Mouse (Mus musculus): Measurements from ENCODE around the gene Cbx4.

Cbx4 gene

DNA sequence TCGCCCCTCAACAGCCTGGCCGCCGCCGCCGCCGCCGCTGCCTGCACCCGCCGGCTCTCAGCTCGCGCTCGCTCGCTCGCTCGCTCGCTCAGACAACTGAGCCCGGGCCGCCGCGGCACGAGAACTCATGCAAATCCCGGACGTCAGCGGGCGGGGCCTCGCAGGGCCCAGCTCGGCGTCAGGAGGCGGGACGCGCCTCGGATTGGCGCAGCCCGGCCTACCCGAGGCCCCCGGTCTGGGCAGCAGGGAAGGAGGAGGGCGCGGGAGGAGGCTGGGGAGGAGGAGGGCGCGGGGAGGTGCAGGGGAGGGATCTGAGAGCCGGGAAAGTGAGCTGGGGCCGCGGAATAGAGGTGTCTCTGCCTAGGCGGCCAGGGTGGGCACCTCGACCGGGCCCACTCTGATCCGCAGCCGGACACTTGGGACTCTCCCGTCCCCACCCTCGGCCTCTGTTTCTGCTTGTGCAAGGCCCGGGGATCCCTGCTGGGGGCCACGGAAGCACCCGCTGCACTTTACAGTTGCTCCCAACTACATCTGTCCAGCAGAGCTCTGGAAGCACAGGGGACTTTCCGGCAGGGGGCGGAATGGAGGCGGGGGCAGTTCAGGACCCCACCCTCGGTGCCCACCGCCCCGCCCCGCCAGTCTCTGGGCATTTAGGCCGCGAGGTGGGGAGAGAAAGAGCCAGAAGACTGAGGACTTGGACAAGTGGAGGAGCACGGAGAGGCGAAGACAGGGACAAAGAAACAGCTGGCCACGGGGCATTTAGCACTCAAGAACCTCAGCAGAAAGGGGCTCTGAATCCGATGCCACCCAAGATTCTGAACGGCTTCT lies at the start of gene Cbx4:
Gene Cbx4 (minus strand): TSS at position 78 of the 828 bp plus-strand sequence.
- peak; percentile 90 for DNase-seq (ENCODE audit: low read depth, low spot score)

DNA sequence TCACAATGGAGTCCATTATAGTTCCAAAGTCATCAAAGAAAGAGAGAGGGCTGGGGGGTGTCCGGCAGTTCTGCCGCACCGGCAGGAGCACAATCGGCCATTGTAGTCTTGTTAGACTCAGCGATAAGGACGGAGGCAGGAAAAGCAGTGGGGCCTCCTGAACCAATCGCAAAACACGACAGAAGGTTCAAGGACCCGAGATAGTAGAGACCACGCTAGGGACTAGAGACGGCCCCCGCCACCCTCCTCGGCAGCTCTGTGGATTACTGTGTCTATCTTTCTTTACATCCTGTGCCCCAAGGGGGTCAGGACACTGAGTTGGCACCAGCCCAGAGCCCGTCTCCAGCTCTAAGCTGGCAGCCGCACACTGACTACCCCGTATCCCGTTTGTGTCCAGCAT lies 48.6 kb upstream of the Cbx4 start:
- DNase-seq (ENCODE audit: low read depth, low spot score): no peak

GRCm38 (mm10) chr11:119133437-119134221 lies 47.6 kb upstream of the Cbx4 start:
- no peak for DNase-seq (ENCODE audit: low read depth, low spot score)

- no peak for DNase-seq (ENCODE audit: low read depth, low spot score)
These were observed 46.4 kb upstream of the Cbx4 start for GRCm38 (mm10) chr11:119132198-119133035.

GRCm38 (mm10) chr11:119130081-119130765 lies 44.2 kb upstream of the Cbx4 start:
- DNase-seq (ENCODE audit: low read depth, low spot score): no peak

GRCm38 (mm10) chr11:119129281-119130058 lies 43.4 kb upstream of the Cbx4 start:
- no peak for DNase-seq (ENCODE audit: low read depth, low spot score)

GRCm38 (mm10) chr11:119128668-119129280 lies 42.8 kb upstream of the Cbx4 start:
- DNase-seq (ENCODE audit: low read depth, low spot score): no peak

DNA sequence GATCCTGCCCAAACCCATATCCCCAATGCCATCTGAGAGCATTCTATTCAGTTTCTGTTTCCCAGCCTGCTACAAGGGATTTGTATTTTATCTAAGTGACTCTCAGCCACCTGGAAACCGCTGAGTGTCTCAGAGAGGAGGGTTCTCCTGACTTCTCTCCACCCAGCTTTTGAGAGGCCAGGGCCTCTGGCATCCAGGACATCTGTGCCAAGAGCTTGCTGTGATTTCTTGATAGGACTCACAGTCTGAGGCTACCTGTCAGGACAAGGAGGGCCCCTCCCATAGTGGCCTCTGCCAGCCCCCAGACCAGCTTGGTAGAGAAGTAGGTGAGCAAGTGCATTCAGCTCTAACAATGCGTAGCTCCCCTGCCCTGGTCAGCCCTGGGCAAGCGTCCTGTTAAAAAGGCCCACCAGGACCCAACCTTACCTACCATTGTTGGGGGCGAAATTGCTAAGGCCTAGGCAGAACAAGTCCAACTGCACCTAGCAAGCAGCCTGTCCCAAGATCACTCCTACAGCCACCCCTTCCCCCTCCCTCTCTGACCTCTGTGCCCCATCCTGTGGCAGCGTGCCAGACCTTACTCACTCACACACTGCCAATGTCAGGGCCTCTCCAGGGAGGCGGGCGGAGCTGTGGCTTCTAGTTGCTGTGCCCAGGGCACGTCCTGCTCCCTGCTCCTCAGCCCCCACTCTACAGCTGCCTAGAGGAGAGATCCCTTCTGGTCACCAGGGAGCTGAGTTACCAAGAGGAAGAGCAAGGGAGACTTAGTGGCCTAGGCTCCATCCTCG lies 41.9 kb upstream of the Cbx4 start:
- DNase-seq (ENCODE audit: low read depth, low spot score): no peak

DNA sequence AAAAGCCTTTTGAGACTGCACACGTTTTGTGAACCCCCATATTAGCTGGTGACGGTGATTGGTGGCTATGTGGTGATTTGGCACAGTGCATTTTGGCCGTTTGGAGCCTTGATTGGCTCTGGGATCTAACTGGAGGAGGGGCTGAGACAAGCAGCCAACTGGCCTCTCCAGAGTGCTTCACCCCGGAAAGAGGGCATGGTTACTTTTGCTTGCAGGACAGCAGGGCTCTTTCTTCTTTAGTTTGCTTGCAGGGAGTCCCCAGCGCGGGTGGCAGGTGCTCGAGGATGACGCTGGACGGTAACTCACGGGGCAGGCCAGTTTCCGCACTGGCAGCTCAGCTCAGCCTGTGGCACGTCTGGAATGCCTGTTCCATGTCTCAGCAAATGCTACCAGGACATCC lies 41.1 kb upstream of the Cbx4 start:
- DNase-seq (ENCODE audit: low read depth, low spot score): no peak

- DNase-seq (ENCODE audit: low read depth, low spot score): no peak
These were observed 40.2 kb upstream of the Cbx4 start for GRCm38 (mm10) chr11:119125929-119126861.

- DNase-seq (ENCODE audit: low read depth, low spot score): no peak
These were observed 38.5 kb upstream of the Cbx4 start for GRCm38 (mm10) chr11:119124536-119124935.

DNA sequence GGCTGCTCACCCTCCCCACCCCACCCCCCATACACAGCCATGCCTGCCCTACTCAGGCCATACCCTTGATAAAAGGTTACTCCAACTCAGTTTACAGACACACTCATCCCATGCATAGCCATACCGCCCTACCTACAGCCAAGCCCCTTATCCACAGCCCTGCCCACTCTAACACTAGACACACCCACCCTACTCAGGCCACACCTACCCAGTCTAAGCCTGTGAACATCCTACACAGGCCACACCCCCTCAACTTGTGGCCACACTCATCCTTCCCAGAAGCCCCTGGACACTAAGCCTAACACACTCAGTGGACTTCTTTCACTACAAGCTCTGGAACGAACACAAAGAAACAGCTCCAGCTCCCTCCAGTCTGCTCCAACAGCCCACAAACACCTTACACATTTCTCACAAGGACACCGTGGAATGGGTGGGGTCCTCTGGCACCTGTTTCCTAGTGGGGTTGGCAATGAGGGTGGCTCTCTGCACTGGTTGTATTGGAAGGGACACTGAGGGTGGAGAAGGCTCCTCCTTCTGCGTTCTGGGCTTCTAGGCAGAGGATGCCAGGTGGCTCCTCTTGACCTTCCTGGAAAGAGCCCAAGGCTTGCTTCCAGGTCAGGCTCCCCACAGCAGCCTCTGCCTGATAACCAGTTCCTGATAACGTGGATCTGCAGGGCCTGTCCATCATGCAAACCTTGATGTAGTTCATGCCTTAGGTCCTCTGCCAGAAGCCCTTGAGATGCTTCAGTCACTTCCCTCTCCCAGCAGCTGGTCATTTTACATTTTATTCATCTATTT lies 37.7 kb upstream of the Cbx4 start:
- DNase-seq (ENCODE audit: low read depth, low spot score): no peak

- no peak for DNase-seq (ENCODE audit: low read depth, low spot score)
These were observed 36.4 kb upstream of the Cbx4 start for GRCm38 (mm10) chr11:119122396-119122795.

DNA sequence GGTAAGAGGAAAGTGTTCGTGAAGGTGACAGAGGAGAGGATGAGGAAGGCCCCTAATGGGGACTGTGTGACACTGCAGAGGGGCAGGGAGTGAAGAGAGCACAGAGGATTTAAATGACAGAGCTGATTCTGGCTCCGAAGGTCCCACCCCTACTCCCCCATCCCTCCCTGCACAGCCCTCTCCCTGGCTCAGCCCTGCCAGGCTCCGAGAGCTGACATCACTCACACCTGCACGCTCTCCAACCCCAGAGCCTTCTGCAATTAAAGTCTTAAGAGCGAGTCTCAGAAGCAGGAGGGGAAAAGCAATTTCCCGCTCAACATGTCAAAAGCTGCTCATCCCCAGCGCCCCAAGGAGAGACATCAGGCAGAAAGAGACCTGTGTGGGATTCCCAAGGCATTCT lies 32.9 kb upstream of the Cbx4 start:
- no peak for DNase-seq (ENCODE audit: low read depth, low spot score)

DNA sequence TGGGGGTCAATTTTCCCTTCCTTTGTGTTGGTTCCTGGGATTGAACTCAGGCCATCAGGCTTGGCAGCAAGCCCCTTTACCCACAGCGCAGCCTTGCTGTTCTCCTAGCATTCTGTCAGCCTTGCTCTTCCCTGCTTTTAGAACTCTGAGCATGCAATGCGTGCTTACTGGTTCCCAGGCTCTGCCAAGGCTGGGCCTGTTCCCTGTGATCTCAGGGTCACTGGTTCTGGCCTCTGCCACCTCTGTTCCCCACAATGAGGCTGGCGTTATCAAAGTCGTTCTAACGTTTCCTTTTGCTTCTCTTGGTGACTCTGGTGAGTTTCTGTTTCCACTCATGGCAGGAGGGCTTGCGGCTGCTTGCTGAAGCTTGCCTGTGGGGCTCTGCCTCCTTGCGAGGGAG lies 31.9 kb upstream of the Cbx4 start:
- DNase-seq (ENCODE audit: low read depth, low spot score): no peak

DNA sequence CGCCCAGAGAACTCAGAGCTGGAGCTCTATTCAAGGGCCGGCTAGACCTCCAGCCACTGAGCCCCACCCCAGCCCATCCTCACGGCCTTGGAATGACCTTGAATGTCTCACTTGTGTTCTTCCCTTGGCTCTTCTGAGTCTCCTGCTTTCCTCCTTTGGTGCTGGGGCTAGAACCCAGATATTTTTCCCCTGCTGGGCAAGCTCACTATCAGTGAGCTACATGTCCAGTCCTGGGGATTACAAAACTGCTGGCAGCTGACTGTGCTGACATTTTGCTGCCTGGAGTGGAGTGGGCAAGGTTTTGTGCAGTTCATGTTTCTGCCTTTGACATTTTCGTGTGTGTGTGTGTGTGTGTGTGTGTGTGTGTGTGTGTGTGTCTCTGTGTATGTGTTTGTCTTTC lies 31.0 kb upstream of the Cbx4 start:
- no peak for DNase-seq (ENCODE audit: low read depth, low spot score)

GRCm38 (mm10) chr11:119112721-119113120 lies 26.7 kb upstream of the Cbx4 start:
- DNase-seq (ENCODE audit: low read depth, low spot score): no peak
